Mouse (Mus musculus): ENCODE results near the gene Slc35e3.

The Slc35e3 gene

DNA sequence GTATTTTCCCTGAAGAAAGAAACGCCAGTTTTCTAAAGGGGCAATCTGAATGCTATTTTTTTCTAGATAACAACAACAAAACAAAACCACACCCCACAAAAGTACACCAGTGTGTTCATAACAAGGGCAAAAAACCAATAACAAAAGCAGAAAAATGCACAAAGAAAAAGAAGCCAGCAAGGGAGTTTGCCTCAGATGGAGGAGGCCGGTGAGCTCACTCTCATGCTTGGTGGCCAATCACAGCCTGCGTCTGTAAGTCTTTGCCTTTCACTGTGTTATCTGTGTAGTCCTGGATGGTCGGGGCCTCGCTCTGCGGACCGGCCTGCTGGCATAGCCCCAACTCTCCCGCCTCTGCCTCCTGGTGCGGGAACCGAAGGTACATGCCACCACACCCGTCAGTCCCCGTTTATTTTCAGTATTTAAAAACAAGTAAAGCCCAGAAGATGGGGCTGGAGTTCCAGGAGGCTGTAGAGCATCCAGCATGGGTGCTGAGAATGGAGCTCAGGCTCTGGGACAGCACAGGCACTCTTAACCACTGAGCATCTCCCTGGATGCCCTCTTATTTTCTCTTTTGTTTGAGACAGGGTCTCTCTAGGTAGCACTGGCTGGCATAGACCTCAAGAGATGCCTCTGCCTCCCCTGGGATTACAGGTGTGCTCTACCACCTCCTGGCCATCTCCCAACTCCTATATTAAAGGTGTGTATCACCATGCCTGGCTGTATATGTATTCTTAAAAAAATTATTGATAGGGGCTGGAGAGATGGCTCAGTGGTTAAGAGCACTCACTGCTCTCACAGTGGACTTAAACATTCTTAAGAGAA lies 30.3 kb upstream of the Slc35e3 start:
- no peak for DNase-seq

DNA sequence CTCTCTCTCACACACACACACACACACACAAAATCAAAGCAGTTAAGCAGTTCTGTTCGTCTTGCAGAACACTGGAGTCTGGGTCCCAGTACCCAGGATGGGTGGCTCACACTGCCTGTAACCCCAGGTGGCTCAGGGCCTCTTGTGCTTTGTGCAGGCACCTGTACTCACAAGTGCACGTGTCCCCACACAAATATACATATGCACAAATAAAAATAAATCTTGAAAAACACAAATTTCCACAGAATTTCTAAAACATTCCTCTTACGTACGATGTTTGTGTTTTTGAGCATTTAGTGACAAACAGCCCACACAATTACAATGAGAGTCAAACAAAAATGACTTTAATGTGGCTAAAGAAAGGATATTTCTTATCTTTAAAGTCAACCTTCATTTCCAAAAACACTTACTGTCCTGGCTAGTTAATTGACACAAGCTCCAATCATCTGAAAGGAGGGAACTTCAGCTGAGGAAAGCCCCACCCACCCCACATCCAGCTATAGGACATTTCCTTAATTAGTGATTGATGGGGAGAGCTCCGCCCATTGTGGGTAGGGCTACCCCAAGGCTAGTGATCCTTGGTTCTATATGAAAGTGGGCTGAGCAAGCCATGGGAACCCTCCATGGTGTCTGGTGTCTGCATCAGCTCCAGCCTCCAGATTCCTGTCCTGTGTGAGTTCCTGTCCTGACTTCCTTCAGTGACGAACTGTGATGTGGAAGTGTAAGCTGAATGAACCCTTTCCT lies 29.4 kb upstream of the Slc35e3 start:
- DNase-seq, result no peak

DNA sequence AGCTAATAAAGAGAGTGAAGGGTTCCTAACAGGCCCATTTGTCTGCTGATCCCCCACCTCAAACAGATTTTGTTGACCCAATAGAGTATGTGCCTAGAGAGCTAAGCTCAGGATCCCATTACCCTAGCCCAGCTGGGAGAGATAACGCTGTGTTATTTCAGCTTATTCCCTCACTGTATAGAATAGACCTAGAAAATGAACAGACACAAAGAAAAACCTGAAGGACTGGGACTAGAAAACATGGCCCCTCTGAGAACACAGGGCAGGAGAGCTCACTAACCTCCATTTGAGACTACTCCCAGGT lies 28.6 kb upstream of the Slc35e3 start:
- no peak for DNase-seq

DNA sequence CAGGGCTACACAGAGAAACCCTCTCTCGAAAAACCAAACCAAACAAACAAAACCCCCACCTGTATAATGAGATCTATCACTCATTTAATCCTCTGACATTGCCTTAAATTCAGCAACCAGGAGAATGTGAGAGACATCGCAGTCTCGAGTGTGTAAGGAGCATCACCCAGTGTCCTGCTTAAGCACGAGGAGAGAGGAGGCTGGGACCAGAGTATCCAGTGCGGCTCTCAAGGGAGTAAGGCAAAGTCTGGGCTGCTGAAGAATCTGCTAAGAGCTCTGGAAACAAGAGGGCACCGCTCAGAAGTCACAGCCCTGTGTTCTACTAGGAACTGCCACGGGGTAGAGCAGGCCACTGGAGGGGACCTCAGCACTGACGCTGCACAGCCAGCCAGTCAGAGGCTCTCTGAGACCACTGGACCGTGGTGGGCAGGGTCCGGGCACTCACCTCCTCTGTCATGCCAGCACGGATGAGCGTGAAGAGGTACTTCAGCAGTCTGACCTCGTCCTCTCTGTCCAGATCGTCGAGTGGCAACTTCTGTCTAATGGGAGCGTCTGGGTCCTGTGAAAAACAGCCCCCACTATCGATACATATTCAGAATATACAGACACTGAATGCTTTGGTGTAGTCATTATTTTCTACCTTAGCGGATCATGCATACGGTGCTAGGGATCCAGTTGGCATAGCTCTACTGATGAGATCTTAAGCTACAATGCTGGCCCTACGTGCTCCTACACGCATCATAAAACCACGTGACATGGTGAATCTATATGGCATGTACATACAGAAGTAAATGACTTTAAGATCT lies 28.0 kb upstream of the Slc35e3 start:
- no peak for DNase-seq

DNA sequence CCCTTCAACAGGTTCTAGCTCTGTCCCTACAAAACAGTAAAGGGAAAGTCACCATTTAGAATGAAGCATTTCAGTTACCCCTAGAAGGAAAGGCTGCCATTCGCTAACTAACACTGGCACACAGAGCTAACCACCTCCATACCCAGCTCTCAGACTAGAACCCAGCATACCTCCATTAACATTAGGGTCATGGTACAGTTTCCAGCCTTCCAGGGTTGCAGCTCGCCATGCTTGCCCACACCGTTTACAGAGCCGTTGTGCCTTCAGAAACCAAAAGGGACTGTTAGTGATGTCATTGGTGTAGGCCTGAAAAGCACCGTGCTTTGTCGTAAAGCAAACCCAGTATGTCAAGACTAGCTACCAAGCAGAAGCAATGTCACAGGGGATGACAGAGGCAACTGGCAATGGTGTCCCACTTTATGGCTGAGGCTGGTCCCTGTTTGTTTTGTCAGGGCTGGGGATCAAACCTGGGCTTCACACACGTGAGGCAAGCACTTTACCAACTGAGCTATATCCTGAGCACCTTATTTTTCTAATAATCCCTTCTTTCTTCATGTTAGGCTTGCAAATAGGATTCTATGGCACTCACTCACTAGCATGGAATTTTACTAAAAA lies 27.0 kb upstream of the Slc35e3 start:
- DNase-seq, result no peak

DNA sequence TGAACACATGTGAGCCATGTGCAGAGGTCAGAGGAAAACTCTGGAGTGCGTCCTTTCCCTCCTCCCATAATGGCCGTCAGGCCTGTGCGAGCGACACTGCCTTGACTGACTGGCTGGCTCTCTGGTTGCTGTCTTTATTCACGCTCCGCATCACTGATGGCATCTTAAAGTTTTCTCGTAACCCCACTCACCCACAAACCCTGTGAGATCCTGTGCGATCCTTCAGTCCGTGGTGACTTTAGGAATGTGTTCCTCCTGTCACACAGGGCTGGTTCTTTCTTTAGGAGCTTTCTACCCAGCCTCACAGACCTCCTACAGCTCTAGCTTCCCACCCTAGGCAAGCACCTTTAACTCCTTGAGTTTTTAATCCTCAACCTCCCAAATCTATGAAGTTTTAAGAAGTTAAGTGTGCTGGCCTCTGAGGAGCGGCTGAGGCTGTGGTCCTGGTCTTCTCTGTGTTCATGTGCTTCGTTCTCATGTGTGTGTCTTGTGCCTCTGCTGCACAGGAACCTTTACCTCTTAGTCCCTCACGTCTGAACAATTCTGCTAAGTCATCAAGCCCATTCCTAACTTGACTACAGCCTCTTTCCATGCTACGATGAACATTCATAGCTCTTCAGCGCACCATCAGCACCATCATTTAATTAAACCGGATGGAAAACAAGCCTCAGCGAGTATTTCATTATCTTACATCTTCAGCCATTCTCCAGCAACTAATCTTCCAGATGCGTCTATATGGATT lies 26.4 kb upstream of the Slc35e3 start:
- DNase-seq, result no peak

DNA sequence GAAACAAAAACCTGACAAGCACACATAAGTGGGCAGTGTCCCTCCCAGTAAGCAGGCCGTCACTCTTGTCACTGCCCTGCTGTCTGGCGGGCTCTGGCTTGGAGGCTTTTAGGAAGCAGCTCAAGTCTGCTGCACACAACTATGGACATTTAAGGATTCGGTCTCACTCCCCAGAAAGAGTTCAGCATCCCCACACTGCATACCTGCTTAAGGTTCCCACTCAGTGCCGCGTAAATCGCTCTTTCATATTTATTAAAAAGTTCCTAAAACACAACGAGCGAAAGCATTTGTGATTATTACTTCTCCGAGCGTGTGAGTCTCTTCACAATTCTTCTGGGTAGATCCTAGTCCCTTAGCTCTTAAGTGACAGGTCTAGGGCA lies 25.0 kb upstream of the Slc35e3 start:
- no peak for DNase-seq

DNA sequence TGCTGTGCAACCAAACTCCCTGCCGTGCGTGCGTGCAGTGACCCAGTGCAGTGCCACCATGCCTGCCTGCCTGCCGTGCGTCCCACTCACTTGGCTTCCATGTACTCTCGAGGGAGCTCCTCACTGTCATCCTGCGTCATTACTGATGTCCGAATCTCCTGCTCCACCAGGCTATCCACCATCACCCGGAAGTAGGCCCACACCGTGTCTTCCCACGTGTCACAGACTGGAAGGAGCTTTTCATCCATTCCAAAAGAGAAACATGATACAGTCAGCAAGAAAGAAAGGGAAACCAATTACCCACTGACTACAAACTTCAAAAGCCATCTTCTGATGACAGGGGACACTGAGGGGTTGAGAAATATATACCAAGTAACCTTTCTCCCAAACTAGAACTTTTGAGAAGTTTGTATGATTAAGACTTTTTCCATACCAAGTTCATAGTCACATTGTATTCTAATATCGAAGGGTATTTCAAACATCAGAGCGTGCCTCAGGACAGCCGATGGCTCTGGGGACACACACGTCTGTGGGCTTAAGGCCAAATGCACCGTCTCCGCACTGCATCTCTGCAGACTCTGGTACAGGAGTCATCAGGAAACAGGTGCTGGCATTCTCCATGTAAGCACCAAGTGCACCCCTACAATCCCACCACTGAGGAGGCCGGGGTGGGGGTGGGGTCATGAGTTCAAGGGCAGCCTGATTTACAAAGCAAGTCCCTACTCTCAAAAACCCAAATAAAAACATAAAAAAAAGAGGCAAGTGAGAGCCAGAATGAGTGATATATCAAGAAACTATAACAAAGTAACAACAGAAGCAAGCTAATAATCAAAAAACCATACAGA lies 24.3 kb upstream of the Slc35e3 start:
- no peak for DNase-seq

DNA sequence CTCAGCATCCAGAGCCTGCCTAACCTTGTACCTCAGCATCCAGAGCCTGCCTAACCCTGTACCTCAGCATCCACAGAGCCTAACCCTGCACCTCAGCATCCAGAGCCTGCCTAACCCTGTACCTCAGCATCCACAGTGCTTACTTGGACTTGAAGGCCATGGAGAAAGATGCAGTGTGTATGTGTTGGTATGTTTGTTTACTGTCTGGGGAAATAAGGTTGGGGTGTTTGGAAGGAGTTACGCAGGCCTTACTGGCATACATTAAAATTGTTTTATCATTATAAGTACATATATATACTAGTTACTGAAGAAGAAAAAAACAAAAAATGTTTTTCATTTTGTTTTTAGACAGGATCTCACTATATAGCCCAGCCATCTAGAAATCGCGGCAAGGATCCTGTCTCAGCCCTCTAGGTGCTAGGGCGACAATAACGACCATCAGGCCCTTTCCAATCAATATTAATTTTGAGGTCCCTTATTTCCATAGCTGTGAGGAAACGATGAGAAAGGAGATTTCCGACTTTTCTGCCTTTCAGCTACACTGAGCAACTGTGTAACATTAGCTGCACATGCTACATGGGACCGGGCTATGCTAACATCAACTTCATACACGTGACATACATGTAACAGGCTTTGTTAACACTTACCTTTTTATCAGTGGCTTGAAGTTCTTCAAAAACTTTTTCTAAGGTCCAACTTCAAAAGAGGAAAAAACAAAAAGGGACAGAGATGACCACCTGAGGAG lies 23.5 kb upstream of the Slc35e3 start:
- DNase-seq, result no peak

DNA sequence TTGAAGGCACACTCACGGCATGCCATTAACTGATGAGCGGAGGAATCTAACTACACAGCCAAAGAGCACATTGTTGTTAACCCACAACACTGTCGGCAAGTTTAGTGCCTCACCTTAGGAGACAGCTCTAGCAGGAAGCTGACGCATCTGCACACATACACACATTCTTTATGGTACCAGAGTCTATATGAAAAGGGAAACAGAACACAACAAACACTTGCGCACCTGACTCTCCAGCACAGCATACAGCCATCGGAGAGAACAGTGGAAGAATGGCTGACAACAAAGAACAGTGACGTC lies 21.9 kb upstream of the Slc35e3 start:
- DNase-seq, result no peak

DNA sequence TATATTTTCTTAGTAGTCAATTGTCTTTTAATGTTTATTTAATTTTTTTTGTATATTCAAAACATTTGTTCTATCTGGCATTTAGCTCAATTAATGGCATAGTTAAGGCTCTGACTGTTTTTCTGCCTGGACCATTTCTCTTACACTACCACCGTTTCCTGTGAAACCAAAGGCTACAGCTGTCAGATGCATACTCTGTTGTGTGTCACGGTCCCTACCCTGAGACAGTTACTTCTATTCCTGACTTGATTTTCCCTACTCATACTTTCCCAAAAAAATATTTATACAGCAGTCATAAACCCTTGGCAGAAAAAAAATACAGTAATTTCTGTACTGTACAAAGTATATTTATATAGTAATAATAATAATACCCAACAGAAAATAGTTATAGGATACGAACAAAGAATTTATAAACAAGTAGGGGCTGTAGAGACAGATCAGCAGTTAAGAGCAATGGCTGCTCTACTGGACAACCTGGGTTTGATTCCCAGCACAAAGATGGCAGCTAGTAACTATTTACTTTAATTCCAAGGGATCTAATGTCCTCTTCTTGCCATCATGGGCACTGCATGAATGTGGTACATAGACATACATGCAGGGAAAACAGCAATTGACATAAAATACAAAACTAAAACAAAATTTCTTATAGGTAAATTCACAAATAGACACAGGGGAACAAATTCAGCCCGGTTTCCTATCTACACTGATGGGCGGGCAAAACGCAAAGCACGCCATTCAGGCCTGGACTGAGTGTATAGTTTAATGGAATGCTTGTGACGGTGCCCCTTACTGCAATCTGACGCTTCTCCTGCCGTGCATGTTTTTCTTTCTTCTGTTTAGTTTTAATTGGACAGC lies 21.3 kb upstream of the Slc35e3 start:
- DNase-seq, result no peak

DNA sequence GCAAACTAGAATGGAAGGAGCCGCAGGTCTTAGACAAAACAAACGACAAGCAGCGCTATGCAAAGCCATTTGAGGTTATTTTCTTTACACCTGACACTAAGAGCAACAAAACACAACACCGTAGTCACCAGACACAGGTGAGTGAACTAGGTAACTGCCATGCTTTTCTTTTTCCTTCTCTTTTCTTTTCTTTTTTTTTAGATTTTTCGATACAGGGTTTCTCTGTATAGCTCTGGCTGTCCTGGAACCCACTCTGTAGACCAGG lies 20.7 kb upstream of the Slc35e3 start:
- DNase-seq, result no peak

DNA sequence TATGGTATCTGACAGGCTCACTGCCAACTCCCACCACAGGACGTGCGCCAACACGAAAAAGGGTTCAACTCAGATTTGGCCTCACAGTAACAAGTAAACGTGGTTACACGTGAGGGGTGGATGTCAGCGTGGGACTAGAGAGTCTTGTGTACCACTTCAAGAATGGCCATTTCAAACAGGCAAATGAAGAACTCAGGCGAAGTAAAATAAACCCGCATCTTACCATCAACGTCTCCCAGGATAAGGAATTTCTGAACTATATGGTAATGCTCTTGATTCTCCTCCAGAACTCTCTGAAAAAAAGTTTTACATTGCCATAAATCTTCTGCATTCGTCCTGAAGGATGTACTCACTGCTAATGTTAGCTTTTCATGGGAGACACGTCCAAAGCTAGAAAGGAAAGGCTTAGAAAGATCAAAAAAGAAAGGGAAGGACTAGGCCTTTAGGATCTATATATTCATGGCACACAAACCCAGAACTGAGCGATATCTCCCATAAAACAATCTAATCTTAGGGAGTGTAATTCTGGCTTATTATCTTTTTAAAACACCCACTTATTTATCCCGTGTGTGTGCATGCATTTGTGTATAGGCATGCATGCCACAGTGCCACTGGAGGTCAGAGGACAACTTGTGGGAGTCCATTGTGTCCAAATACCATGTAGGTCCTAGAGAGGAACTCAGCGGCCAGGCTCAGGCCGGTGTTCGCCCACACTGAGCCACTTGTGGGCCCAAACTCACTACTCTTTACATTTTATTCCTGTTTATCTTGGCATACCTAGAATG lies 20.1 kb upstream of the Slc35e3 start:
- no peak for DNase-seq

DNA sequence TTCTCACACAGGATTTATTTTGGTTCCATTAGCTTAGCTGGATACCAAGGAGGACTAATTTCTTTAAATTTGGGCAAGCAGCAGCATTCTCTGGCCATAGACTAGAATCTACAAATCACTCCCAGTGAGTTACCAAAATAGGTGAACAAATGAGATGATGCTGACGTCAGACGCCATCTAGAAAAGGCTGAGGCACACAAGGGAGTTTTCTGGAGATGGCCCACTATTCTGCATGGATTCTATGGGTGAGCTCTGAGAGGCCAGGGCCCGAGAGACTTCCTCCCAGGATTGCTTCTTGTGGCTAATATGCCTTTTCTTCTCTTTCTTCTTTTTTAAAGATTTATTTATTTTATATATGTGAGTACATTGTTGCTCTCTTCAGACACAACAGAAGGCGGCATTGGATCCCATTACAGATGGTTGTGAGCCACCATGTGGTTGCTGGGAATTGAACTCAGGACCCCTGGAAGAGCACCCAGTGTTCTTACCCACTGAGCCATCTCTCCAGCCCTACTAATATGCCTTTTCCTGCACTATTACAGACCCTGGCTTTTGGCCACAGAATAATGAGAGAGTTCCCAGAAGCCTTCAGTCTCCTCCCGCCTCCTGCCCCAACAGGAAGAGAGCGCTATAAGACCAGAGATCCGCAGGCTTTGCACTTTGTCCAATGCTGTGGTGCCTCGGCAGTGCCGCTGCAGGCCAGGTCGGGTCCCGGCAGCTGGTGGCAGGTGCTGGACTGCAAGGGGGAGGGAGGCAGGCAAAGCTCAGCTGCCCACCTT lies 19.1 kb upstream of the Slc35e3 start:
- DNase-seq, result no peak

DNA sequence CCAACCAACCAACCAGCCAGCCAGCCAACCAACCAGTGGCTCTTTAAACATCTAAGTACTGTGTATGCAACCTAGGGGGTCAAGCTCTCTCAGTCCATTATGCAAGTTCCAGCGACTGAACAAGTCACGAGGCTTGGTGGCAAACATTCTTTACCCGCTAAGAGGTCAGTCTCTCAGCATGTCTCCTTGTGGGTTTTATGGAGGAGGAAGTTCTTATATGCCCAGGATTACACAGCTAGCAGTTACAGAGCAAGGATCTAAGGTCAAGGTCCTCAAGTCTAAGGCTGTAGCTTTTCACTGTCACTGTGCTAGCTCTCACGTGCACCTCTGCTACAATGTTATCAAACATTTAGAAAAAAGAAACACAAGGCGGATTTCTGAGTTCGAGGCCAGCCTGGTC lies 18.4 kb upstream of the Slc35e3 start:
- no peak for DNase-seq

DNA sequence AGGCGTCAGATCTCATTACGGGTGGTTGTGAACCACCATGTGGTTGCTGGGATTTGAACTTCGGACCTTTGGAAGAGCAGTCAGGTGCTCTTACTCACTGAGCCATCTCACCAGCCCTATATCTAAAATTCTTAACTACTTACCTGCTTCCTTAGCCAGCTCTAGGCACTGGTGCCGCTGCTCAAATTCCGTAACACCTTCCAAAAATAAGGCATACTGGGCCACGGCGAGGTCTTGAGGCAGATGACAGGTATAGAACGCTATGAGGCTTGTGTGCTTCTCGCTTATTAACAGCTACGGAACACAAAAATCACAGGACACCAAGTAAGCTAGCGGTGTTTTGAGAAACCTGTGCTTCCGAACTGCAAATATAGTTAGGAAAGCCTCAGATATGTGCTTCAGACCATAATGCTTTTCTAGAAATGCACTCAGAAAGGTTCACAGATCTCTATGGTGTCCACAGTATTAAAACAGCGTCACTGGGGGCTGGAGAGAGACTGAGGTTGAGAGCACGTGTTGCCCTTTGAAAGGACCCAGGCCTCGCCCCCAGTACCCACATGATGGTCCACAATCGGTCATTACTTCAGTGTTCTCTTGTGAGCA lies 17.5 kb upstream of the Slc35e3 start:
- no peak for DNase-seq

DNA sequence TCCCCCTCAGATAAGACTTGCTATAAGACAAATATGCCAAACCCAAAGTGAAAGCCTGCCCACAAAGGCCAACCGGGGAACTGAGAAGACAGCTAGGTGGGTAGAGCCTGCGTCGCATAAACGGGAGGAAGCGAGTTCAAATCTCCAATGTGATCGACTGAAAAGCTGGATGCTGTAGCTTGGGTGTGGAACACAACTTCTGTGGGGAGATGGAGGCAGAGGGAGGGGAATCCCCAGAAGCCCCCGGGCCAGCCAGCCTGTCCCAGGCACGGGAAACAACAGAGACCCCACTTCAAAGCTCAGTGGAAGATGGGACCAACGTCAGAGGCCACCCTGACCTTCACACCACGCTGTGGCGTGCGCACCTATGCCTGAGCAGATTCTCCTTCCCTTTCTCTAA lies 16.8 kb upstream of the Slc35e3 start:
- no peak for DNase-seq

DNA sequence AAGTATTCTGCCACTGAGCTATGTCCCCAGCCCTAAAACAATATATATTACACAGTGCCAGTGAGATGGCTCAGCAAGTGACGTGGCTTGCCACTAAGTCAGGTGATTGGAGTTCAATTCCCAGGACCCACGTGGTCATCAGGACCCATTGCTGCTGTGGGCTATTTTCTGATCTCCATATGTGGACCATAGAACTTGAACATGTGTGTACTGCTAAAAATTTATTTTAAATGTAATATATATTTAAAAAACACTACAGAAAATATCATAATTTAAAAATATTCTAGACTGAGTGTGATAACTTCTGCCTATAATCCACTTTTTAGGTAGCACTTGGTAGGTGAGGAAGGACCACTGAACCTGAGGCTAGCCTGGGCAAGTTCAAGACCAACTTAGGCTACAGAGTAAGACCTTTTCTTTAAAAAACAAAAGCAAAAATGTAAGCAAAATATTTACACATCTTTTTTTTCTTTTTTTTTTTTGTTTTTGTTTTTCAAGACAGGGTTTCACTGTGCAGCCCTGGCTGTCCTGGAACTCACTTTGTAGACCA lies 16.2 kb upstream of the Slc35e3 start:
- no peak for DNase-seq

Data from kidney, adult 18-20 months (tissue).